Mouse (Mus musculus) liver, embryonic 14.5 days (tissue): ENCODE results near the gene Zdhhc1.

ENCODE experiments used
- CTCF ChIP-seq: IDR thresholded peaks from 2 replicates; pipeline ENCODE4 v1.5.1; 2016; ENCODE audit warnings: antibody characterized with exemption, low read depth, control low read depth
- EP300 ChIP-seq: IDR thresholded peaks from 2 replicates; pipeline ENCODE4 v1.6.1; 2016; ENCODE audit warnings: antibody characterized with exemption, low read depth

- TF ChIP-seq CTCF (no peak), EP300 (no peak)
Measured at GRCm38 (mm10) chr8:105466700-105467291, 29.9 kb downstream of the Zdhhc1 start.
